Mouse (Mus musculus): ENCODE measurements around the gene Asb10. TPM values are rescaled to one million over a fixed set of nuclear protein-coding genes. Genes with fewer than 3 reads are reported as not detected.
A peak's percentile ranks its signal among the peaks of the same experiment; 100 is the strongest.

Gene Asb10
- polyA plus RNA-seq, 1 experiment from 2014 or later = 0.56 TPM

DNA sequence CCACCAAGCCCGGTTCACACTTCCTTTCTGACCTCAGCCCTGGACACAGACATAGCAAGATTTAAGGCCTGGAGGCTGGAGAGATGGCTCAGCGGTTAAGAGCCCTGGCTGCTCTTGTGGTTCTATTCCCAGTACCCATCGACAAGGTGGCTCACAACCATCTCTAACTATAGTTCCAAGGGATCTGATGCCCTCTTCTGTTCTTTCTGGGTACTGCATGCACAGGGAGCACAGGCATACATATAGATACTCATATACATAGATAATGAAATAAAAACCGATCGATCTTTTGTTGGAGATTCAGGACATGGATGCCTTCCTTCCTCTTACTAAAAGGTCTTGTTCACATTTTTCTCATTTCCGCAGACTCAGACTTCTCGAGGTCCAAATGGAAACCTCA, 32.4 kb downstream of the Asb10 start:
- Histone ChIP-seq H3K27ac (no peak overlapping the region), H3K4me3 (no peak overlapping the region), H3K4me2 (no peak overlapping the region), H3K9ac (no peak overlapping the region), H3K9me3 (no peaks in the 10 kb centered on the region), H3K27me3 (peaks cover 32% of the 10 kb centered on the region), H3K36me3 (no peaks in the 10 kb centered on the region), H3K4me1 (peaks cover 22% of the 10 kb centered on the region)
- no peak for ATAC-seq (ENCODE audit: insufficient number of reproducible peaks, insufficient read depth, low FRiP score, low TSS enrichment, low read depth)
- 89% methylated on average over 7 of the region's 7 CpGs for WGBS

- H3K36me3 ChIP-seq = peaks cover 25% of the 10 kb centered on the region
- no peak overlapping the region for H3K27ac ChIP-seq
- H3K4me2 ChIP-seq = no peak overlapping the region
- WGBS = 58% methylated on average over 2 of the region's 2 CpGs
- H3K4me1 ChIP-seq = peaks cover 18% of the 10 kb centered on the region
- H3K9me3 ChIP-seq = no peaks in the 10 kb centered on the region
- H3K4me3 ChIP-seq = no peak overlapping the region
- ATAC-seq (ENCODE audit: insufficient number of reproducible peaks, insufficient read depth, low FRiP score, low TSS enrichment, low read depth) = no peak
- peaks cover 38% of the 10 kb centered on the region for H3K27me3 ChIP-seq
- H3K9ac ChIP-seq = no peak overlapping the region
Observed at GRCm38 (mm10) chr5:24505513-24505912, 35.3 kb downstream of the Asb10 start.

DNA sequence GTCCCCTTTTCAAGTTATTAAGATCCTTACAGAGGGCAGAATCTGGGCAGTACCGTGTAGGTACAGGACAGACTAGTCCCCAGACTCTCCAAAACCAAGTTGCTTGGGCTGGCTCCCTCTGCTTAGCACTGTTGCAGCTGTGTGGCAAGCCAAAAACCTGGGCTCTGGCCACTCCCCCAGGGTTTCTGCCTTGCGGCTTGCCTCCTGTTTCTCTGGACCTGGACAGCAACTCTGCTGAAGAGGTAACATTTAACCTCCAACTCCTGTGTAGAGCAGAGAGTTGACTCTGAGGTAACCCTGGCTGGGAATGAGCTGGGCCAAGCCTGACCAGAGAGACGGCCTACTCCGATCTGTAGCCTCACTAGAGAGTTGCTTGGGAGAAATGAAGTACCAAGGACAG, 38.0 kb downstream of the Asb10 start:
- Histone ChIP-seq H3K36me3 (peaks cover 53% of the 10 kb centered on the region), H3K9ac (no peak overlapping the region), H3K4me1 (peaks cover 17% of the 10 kb centered on the region), H3K9me3 (no peaks in the 10 kb centered on the region), H3K4me3 (no peak overlapping the region), H3K27ac (no peak overlapping the region), H3K27me3 (peaks cover 38% of the 10 kb centered on the region), H3K4me2 (no peak overlapping the region)
- 64% methylated on average over 4 of the region's 4 CpGs for WGBS
- ATAC-seq (ENCODE audit: insufficient number of reproducible peaks, insufficient read depth, low FRiP score, low TSS enrichment, low read depth) = no peak

DNA sequence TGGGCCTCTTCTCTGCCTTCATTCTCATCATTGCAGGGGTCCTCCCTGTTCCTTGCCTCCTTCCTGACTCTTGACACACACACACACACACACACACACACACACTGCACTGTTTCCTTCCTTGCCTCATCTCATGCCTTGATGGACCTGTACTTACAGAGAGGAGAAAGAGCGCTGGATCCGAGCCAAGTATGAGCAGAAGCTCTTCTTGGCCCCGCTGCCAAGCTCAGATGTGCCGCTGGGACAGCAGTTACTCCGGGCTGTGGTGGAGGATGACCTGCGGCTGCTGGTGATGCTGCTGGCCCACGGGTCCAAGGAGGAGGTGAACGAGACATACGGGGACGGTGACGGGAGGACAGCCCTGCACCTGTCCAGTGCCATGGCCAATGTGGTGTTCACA, 39.9 kb downstream of the Asb10 start:
- H3K4me1 ChIP-seq = peaks cover 24% of the 10 kb centered on the region

GRCm38 (mm10) chr5:24499113-24499512, 41.7 kb downstream of the Asb10 start:
- Histone ChIP-seq H3K4me3 (no peak overlapping the region), H3K27me3 (peaks cover 13% of the 10 kb centered on the region), H3K9ac (no peak overlapping the region), H3K36me3 (peaks cover 88% of the 10 kb centered on the region), H3K9me3 (no peaks in the 10 kb centered on the region), H3K4me2 (no peak overlapping the region), H3K27ac (no peak overlapping the region), H3K4me1 (peaks cover 15% of the 10 kb centered on the region)
- no peak for ATAC-seq (ENCODE audit: insufficient number of reproducible peaks, insufficient read depth, low FRiP score, low TSS enrichment, low read depth)
- 82% methylated on average over 10 of the region's 10 CpGs for WGBS

More for the DNA sequence above, 39.9 kb downstream of the Asb10 start:
- Histone ChIP-seq H3K4me2 (no peak overlapping the region), H3K9ac (no peak overlapping the region), H3K27ac (no peak overlapping the region), H3K36me3 (peaks cover 72% of the 10 kb centered on the region), H3K4me3 (no peak overlapping the region), H3K27me3 (peaks cover 30% of the 10 kb centered on the region), H3K9me3 (no peaks in the 10 kb centered on the region)
- 86% methylated on average over 11 of the region's 11 CpGs for WGBS
- no peak for ATAC-seq (ENCODE audit: insufficient number of reproducible peaks, insufficient read depth, low FRiP score, low TSS enrichment, low read depth)

DNA sequence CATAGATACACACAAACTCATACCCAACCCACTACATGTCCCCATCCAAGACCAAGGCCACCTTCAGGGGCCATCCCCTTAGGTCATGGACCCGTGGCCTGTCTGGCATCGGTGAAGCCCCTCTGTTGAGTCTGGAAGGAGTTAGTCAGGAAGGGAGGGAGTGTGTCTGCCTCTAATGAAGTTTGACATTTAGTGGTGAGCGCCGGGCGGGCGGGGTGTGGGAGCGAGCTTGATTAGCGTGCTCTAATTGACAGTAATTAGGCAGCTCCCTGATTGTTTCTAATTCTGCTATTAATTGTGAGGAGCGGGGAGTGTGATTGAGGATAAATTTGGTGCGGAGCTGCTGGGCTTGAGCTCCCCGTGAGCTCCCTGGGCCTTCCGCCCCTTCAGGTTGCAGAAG, 43.3 kb downstream of the Asb10 start:
- H3K9ac ChIP-seq = no peak overlapping the region
- ATAC-seq (ENCODE audit: insufficient number of reproducible peaks, insufficient read depth, low FRiP score, low TSS enrichment, low read depth) = no peak
- no peak overlapping the region for H3K27ac ChIP-seq
- no peaks in the 10 kb centered on the region for H3K9me3 ChIP-seq
- H3K36me3 ChIP-seq = peaks cover 98% of the 10 kb centered on the region
- peaks cover 11% of the 10 kb centered on the region for H3K4me1 ChIP-seq
- H3K27me3 ChIP-seq = no peaks in the 10 kb centered on the region
- H3K4me2 ChIP-seq = no peak overlapping the region
- H3K4me3 ChIP-seq = no peak overlapping the region
- WGBS = 49% methylated on average over 12 of the region's 12 CpGs

DNA sequence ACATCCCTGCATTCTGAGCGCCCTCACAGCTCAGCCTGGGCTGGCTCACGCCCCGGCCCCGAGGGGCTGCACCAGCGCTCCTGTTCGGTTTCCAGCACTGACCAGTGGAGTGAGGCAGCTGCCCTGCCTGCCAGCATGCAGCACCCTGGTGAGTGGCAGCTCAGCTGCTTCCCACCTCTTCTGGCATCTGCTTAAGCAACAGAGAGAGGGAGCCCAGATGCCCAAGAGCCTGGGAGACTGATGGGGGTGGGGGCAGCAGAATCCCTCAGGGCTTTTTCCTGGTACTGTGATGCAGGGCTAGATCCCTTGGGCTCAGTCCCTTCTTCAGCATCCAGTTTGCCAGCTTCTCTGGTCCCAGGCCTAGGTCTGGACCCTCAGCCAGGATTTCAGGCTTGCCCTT, 44.0 kb downstream of the Asb10 start:
- peak overlapping the region; percentile 16; the same call in 1 of the 2 replicates for H3K9ac ChIP-seq
- no peak for ATAC-seq (ENCODE audit: insufficient number of reproducible peaks, insufficient read depth, low FRiP score, low TSS enrichment, low read depth)
- H3K36me3 ChIP-seq = peaks cover 98% of the 10 kb centered on the region
- no peaks in the 10 kb centered on the region for H3K27me3 ChIP-seq
- no peaks in the 10 kb centered on the region for H3K9me3 ChIP-seq
- 36% methylated on average over 6 of the region's 6 CpGs for WGBS
- H3K27ac ChIP-seq = no peak overlapping the region
- no peak overlapping the region for H3K4me2 ChIP-seq
- H3K4me3 ChIP-seq = no peak overlapping the region
- H3K4me1 ChIP-seq = peaks cover 11% of the 10 kb centered on the region

- ATAC-seq (ENCODE audit: insufficient number of reproducible peaks, insufficient read depth, low FRiP score, low TSS enrichment, low read depth) = no peak
- Histone ChIP-seq H3K4me1 (peaks cover 9% of the 10 kb centered on the region), H3K36me3 (peaks cover 98% of the 10 kb centered on the region), H3K4me2 (no peak overlapping the region), H3K27me3 (no peaks in the 10 kb centered on the region), H3K9ac (no peak overlapping the region), H3K4me3 (no peak overlapping the region), H3K27ac (no peak overlapping the region), H3K9me3 (no peaks in the 10 kb centered on the region)
- WGBS = 75% methylated on average over 15 of the region's 15 CpGs
Observed at GRCm38 (mm10) chr5:24495019-24495418, 45.8 kb downstream of the Asb10 start.

DNA sequence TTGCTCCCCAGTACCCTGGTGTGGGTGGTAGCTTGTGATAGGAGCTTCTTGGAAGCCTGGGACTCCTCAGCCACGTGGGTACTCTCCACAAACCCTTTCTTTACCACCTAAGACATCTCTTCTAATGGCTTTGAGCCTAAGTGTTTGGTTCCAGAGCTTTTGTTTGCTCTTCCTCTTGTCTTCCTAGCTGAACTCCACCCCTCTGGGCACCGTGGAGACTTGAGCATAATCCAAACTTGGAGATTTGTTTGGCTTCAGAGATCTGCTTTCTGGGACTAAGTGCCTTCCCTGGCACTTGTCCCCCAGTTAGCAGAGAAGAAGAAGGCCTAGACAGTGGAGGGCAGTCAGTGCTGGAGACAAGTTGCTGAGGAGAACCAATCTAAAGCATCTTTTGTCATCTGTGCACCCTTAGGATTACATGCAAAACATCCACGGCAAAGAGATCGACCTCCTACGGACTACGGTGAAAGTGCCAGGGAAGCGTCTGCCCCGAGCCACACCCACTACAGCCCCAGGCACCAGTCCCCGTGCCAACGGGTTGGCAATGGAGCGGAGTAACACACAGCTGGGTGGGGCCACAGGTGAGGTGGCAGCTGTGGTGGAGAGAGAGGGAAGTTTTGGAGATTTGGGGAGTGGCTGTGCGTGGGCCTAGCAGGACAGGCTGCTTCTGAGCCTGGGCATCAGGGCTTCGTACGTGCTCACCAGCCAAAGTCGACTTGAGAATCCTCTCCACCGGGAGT, 48.1 kb downstream of the Asb10 start:
- peaks cover 98% of the 10 kb centered on the region for H3K36me3 ChIP-seq

GRCm38 (mm10) chr5:24490413-24490920, 50.3 kb downstream of the Asb10 start:
- H3K9ac ChIP-seq = no peak overlapping the region
- H3K27me3 ChIP-seq = no peaks in the 10 kb centered on the region
- H3K27ac ChIP-seq = no peak overlapping the region

More for the DNA sequence above, 48.1 kb downstream of the Asb10 start:
- Histone ChIP-seq H3K4me2 (no peak overlapping the region), H3K4me3 (no peak overlapping the region), H3K27ac (no peak overlapping the region), H3K9ac (no peak overlapping the region), H3K9me3 (no peaks in the 10 kb centered on the region), H3K27me3 (no peaks in the 10 kb centered on the region), H3K4me1 (peaks cover 7% of the 10 kb centered on the region)
- 83% methylated on average over 16 of the region's 16 CpGs for WGBS
- ATAC-seq (ENCODE audit: insufficient number of reproducible peaks, insufficient read depth, low FRiP score, low TSS enrichment, low read depth) = no peak

GRCm38 (mm10) chr5:24486738-24487137, 54.0 kb downstream of the Asb10 start:
- H3K4me3 ChIP-seq = no peak overlapping the region
- 84% methylated on average over 5 of the region's 5 CpGs for WGBS
- no peak for ATAC-seq (ENCODE audit: insufficient number of reproducible peaks, insufficient read depth, low FRiP score, low TSS enrichment, low read depth)
- H3K9ac ChIP-seq = no peak overlapping the region
- H3K27me3 ChIP-seq = 0 out of 2 replicates have a peak, but pooled peaks cover 8% of the 10 kb centered on the region
- no peak overlapping the region for H3K27ac ChIP-seq
- peaks cover 86% of the 10 kb centered on the region for H3K36me3 ChIP-seq
- H3K9me3 ChIP-seq = no peaks in the 10 kb centered on the region
- peaks cover 28% of the 10 kb centered on the region for H3K4me1 ChIP-seq
- H3K4me2 ChIP-seq = no peak overlapping the region

More at GRCm38 (mm10) chr5:24490413-24490920, 50.3 kb downstream of the Asb10 start:
- peaks cover 8% of the 10 kb centered on the region for H3K4me1 ChIP-seq
- no peaks in the 10 kb centered on the region for H3K9me3 ChIP-seq
- no peak overlapping the region for H3K4me3 ChIP-seq
- 82% methylated on average over 14 of the region's 14 CpGs for WGBS
- ATAC-seq (ENCODE audit: insufficient number of reproducible peaks, insufficient read depth, low FRiP score, low TSS enrichment, low read depth) = no peak
- H3K36me3 ChIP-seq = peaks cover 89% of the 10 kb centered on the region
- no peak overlapping the region for H3K4me2 ChIP-seq

DNA sequence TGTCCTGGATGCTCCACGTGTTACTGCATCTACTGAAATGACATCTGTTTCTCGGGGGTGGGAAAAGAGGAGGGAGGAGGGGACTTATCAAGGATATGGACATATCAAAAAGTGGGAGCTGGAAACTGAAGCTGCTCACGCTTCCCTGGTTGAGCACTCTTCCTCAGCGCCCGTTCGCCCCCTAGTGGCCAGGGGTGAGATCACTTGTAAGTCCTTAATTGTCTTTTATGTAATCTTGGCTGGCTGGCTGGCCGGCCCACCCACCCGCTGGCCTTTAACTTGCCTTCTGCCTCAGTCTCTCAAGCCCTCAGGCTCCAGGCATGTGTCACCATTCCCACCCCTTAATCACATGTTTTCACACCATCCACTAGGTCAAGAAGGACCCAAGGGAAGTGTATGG, 54.7 kb downstream of the Asb10 start:
- Histone ChIP-seq H3K9me3 (no peaks in the 10 kb centered on the region), H3K9ac (no peak overlapping the region), H3K4me1 (peaks cover 32% of the 10 kb centered on the region), H3K36me3 (peaks cover 85% of the 10 kb centered on the region), H3K4me2 (no peak overlapping the region), H3K4me3 (no peak overlapping the region), H3K27me3 (0 out of 2 replicates have a peak, but pooled peaks cover 8% of the 10 kb centered on the region), H3K27ac (no peak overlapping the region)
- ATAC-seq (ENCODE audit: insufficient number of reproducible peaks, insufficient read depth, low FRiP score, low TSS enrichment, low read depth) = no peak
- 3% methylated on average over 8 of the region's 8 CpGs for WGBS
